17 mouse cellular contexts compared by ENCODE assay signal in genomic region chr7:57746836-57747235, GRCm38 (mm10).
DNase-seq lines count a peak whose midpoint lies in the region; ATAC-seq lines count a peak whose summit lies in the region.
"Had no signal": no experiment of that assay in that cellular context is flagged by ENCODE, and none has a peak within 500 bp of the region (broad histone marks: within the 10 kb centered on the region; RNA-seq: fewer than 3 reads in every experiment).

No protein-coding gene starts in this region.

- H3K27ac ChIP-seq in limb, embryonic 11.5 days (replicated peaks; ENCODE audit: low read depth, low read length), result no peak overlapping the region
- H3K27ac ChIP-seq in limb, embryonic 10.5 days, result no peak overlapping the region
- H3K27ac ChIP-seq: hindbrain, embryonic 12.5 days; layer of hippocampus, adult 2 months had no signal

- H3K27me3 ChIP-seq in limb, embryonic 11.5 days (ENCODE audit: control insufficient read depth, insufficient read depth, low read length), result no peaks in the 10 kb centered on the region
- H3K27me3 ChIP-seq in limb, embryonic 10.5 days (ENCODE audit: low read depth, poor library complexity, severe bottlenecking), result no peaks in the 10 kb centered on the region
- H3K27me3 ChIP-seq: hindbrain, embryonic 12.5 days; Patski had no signal

- no peak overlapping the region for H3K4me3 ChIP-seq in limb, embryonic 11.5 days (ENCODE audit: low read depth, low read length)
- H3K4me3 ChIP-seq in limb, embryonic 10.5 days, result no peak overlapping the region
- H3K4me3 ChIP-seq: erythroblast, embryonic 14.5 days; hindbrain, embryonic 12.5 days; layer of hippocampus, adult 2 months had no signal

- no peak for ATAC-seq in limb, embryonic 11.5 days (ENCODE audit: insufficient number of reproducible peaks, low FRiP score, low TSS enrichment, low read depth)
- ATAC-seq: liver, postnatal 0 days; Patski had no signal

- H3K4me1 ChIP-seq in limb, embryonic 11.5 days (ENCODE audit: control insufficient read depth, insufficient read depth, low read length), result no peaks in the 10 kb centered on the region
- no peaks in the 10 kb centered on the region for H3K4me1 ChIP-seq in limb, embryonic 10.5 days
- H3K4me1 ChIP-seq: hindbrain, embryonic 12.5 days had no signal

- H3K9me3 ChIP-seq in limb, embryonic 11.5 days (ENCODE audit: control insufficient read depth, low read length), result no peaks in the 10 kb centered on the region
- no peaks in the 10 kb centered on the region for H3K9me3 ChIP-seq in limb, embryonic 10.5 days (replicated peaks)
- H3K9me3 ChIP-seq: hindbrain, embryonic 12.5 days had no signal

- no peak overlapping the region for H3K4me2 ChIP-seq in limb, embryonic 11.5 days (ENCODE audit: low read depth, severe bottlenecking)
- H3K4me2 ChIP-seq: hindbrain, embryonic 12.5 days had no signal

- WGBS in limb, embryonic 11.5 days, result 75% methylated on average over 2 of the region's 2 CpGs
- 78% methylated on average over 2 of the region's 2 CpGs for WGBS in limb, embryonic 10.5 days

- no peak overlapping the region for H3K9ac ChIP-seq in limb, embryonic 11.5 days (ENCODE audit: low read length)
- H3K9ac ChIP-seq: hindbrain, embryonic 12.5 days; liver, postnatal 0 days had no signal

- DNase-seq in cerebellum, adult 18-20 months, result peak; percentile 21 to 35
- no peak for DNase-seq in cerebellum, postnatal 10 days
- peak; percentile 40 for DNase-seq in limb, embryonic 11.5 days (ENCODE audit: low spot score)
- DNase-seq in limb, embryonic 10.5 days (ENCODE audit: low spot score), result no peak
- DNase-seq in embryo, embryonic 10 days (ENCODE audit: low spot score), result peak; percentile 54
- peak; percentile 5 for DNase-seq in retina, postnatal 1 day
- DNase-seq in left cerebral cortex, adult 8-10 months (ENCODE audit: low spot score in 2 of 2), result no peak
- DNase-seq in B cell, adult 2 months, result no peak
- DNase-seq: kidney, adult 11 months; left cerebral cortex, postnatal 4 days; liver, postnatal 0 days; right cerebral cortex, postnatal 25 days; thymus, adult 2 months had no signal

- no peaks in the 10 kb centered on the region for H3K36me3 ChIP-seq in limb, embryonic 11.5 days (ENCODE audit: control insufficient read depth, insufficient read depth, low read length)
- H3K36me3 ChIP-seq in limb, embryonic 10.5 days, result no peaks in the 10 kb centered on the region
- H3K36me3 ChIP-seq: hindbrain, embryonic 12.5 days had no signal

Comparison
In these comparisons a context has a peak if more than half of its experiments do, and no peak if none do; other contexts are left out.
1. DNase-seq: peak in cerebellum, adult 18-20 months (2 of 2), limb, embryonic 11.5 days (single experiment), embryo, embryonic 10 days (single experiment) and retina, postnatal 1 day (single experiment); none in cerebellum, postnatal 10 days (0 of 2), limb, embryonic 10.5 days (single experiment), left cerebral cortex, adult 8-10 months (0 of 2) and B cell, adult 2 months (0 of 2).